Mouse (Mus musculus) heart, adult 2 months (tissue): Measurements from ENCODE around the gene Fgr.

Source experiments
- CTCF ChIP-seq: fragments of 200-600 bp; IDR thresholded peaks from 2 replicates; pipeline ENCODE4 v1.8.1; 2022; ENCODE audit warnings: antibody characterized with exemption, mild to moderate bottlenecking, moderate library complexity
- EP300 ChIP-seq: fragments of 200-500 bp; IDR thresholded peaks from 2 replicates; pipeline ENCODE4 v1.6.1; 2011; ENCODE audit warnings: low read depth, low read length, control low read depth; ENCODE audit not compliant: insufficient read depth
- POLR2A ChIP-seq: fragments of 200-500 bp; IDR thresholded peaks from 2 replicates; pipeline ENCODE4 v1.6.1; 2011; ENCODE audit warnings: mild to moderate bottlenecking, low read depth, low read length, control low read depth; ENCODE audit not compliant: insufficient read depth

GRCm38 (mm10) chr4:133024404-133024803 is 50.5 kb downstream of the Fgr start:
- TF ChIP-seq POLR2A (no peak), CTCF (no peak), EP300 (no peak)
